Mouse (Mus musculus) bone marrow, adult 2 months (tissue): ENCODE measurements at regions not wholly inside any gene's neighbourhood (a gene's known extent, or its start where the extent isn't known, plus 50 kb on each side); places are given as distances from the start of the nearest gene placed in this dataset.

ENCODE experiments used
- H3K27ac ChIP-seq: fragments of 200-500 bp; 2 replicates; pipeline ENCODE4 v1.5.1; 2012; ENCODE audit warnings: low read depth, mild to moderate bottlenecking, control low read depth, inconsistent platforms, low read length; ENCODE audit not compliant: control insufficient read depth, poor library complexity, insufficient read depth
- H3K4me1 ChIP-seq: fragments of 200-500 bp; 2 replicates; pipeline ENCODE4 v1.6.1; 2011; ENCODE audit warnings: low read length; ENCODE audit not compliant: control insufficient read depth, insufficient read depth
- H3K4me3 ChIP-seq: fragments of 200-500 bp; replicated peaks from 2 replicates; pipeline ENCODE3; 2011; ENCODE audit warnings: mild to moderate bottlenecking, low read depth, low read length, control low read depth; ENCODE audit not compliant: control insufficient read depth
- CTCF ChIP-seq: fragments of 200-500 bp; IDR thresholded peaks from 2 replicates; pipeline ENCODE4 v1.5.1; 2011; ENCODE audit warnings: low read length, control low read depth; ENCODE audit not compliant: control insufficient read depth, insufficient read depth
- POLR2A ChIP-seq: fragments of 200-500 bp; IDR thresholded peaks from 2 replicates; pipeline ENCODE4 v1.6.1; 2011; ENCODE audit warnings: low read depth, mild to moderate bottlenecking, control low read depth, low read length, borderline replicate concordance; ENCODE audit not compliant: control insufficient read depth
- WGBS: fragments of 180-500 bp; shearing (Covaris S2); methylation state at CpG from one replicate; pipeline ENCODE4 v1.1.7; 2018; 5-methylcytosine and 5-hydroxymethylcytosine counted together

- Histone ChIP-seq H3K27ac (no peak overlapping the region), H3K4me3 (no peak overlapping the region), H3K4me1 (no peaks in the 10 kb centered on the region)
- TF ChIP-seq POLR2A, result no peak
- TF ChIP-seq CTCF, result no peak
- WGBS, result 42% methylated on average over 7 of the region's 7 CpGs
Measured at GRCm38 (mm10) chr16:95168349-95168748, 89.0 kb upstream of the Kcnj15 start.

GRCm38 (mm10) chr16:95169346-95169745, 88.0 kb upstream of the Kcnj15 start:
- Histone ChIP-seq H3K27ac (no peak overlapping the region), H3K4me1 (no peaks in the 10 kb centered on the region), H3K4me3 (no peak overlapping the region)
- TF ChIP-seq POLR2A, result no peak
- no peak for TF ChIP-seq CTCF
- WGBS, result 89% methylated on average over 1 of the region's 1 CpGs

- H3K27ac ChIP-seq, result no peak overlapping the region
- H3K4me3 ChIP-seq, result no peak overlapping the region
- H3K4me1 ChIP-seq, result no peaks in the 10 kb centered on the region
- 75% methylated on average over 5 of the region's 5 CpGs for WGBS
- TF ChIP-seq CTCF (no peak), POLR2A (no peak)
Measured at GRCm38 (mm10) chr16:95180562-95180961, 76.8 kb upstream of the Kcnj15 start.

DNA sequence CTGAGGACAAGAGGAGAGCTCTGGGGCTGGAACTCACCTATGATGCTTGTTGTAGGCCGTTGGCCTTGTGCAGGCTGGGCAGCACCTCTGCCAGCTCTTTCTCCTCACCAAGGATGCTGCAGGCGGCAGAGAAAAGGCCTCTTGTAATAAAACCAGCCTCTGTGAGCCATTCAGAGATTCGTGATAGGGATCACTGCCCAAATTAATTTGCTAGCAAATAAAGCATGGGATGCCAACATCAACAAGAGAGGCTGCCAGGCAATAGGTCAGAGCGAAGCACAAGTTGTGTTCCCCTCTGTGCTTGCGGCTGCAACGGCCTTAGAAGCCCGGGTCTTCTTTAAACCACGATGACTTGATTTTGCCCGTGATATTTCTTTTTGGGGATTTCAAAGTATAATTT, 72.0 kb upstream of the Kcnj15 start:
- Histone ChIP-seq H3K4me3 (no peak overlapping the region), H3K27ac (no peak overlapping the region), H3K4me1 (no peaks in the 10 kb centered on the region)
- WGBS, result 76% methylated on average over 9 of the region's 9 CpGs
- TF ChIP-seq POLR2A, result no peak
- no peak for TF ChIP-seq CTCF

DNA sequence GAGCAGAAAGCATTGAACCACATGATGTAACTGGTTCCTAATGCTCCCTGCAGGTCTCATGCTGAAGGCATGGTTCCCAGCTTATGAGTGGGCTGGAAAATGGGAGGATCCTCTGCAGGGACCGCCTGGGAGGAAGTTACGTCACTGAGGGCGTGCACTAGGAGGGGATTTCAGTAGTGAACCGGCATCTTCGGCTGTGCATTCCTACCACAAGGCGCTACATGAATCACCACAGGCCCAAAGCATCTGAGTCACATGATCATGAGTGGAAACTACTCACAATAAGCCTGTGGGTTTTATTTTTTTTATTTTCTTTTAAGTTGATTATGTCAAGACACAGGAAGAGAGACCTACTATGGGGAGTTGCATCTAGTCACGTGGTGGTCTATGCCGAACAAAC, 68.2 kb upstream of the Kcnj15 start:
- no peak overlapping the region for H3K27ac ChIP-seq
- H3K4me1 ChIP-seq, result no peaks in the 10 kb centered on the region
- no peak overlapping the region for H3K4me3 ChIP-seq
- 49% methylated on average over 8 of the region's 8 CpGs for WGBS
- TF ChIP-seq POLR2A (no peak), CTCF (no peak)

- Histone ChIP-seq H3K4me3 (no peak overlapping the region), H3K4me1 (no peaks in the 10 kb centered on the region), H3K27ac (no peak overlapping the region)
- no peak for TF ChIP-seq CTCF
- no peak for TF ChIP-seq POLR2A
- WGBS, result 80% methylated on average over 4 of the region's 4 CpGs
Measured at GRCm38 (mm10) chr16:95194151-95194550, 63.2 kb upstream of the Kcnj15 start.

GRCm38 (mm10) chr16:95196141-95196540, 61.2 kb upstream of the Kcnj15 start:
- no peak overlapping the region for H3K27ac ChIP-seq
- WGBS, result 72% methylated on average over 4 of the region's 4 CpGs
- TF ChIP-seq POLR2A (no peak), CTCF (no peak)

GRCm38 (mm10) chr16:95196622-95197021, 60.7 kb upstream of the Kcnj15 start:
- WGBS, result 0% methylated on average over 1 of the region's 1 CpGs
- H3K4me1 ChIP-seq, result no peaks in the 10 kb centered on the region
- no peak overlapping the region for H3K4me3 ChIP-seq
- no peak overlapping the region for H3K27ac ChIP-seq
- TF ChIP-seq POLR2A, result no peak
- peak; percentile 72 for TF ChIP-seq CTCF

More at GRCm38 (mm10) chr16:95196141-95196540, 61.2 kb upstream of the Kcnj15 start:
- H3K4me3 ChIP-seq, result no peak overlapping the region
- H3K4me1 ChIP-seq, result no peaks in the 10 kb centered on the region

- WGBS, result 23% methylated on average over 19 of the region's 19 CpGs
- no peak overlapping the region for H3K4me3 ChIP-seq
- TF ChIP-seq POLR2A, result no peak
- no peak for TF ChIP-seq CTCF
- H3K27ac ChIP-seq, result no peak overlapping the region
- no peaks in the 10 kb centered on the region for H3K4me1 ChIP-seq
Measured at GRCm38 (mm10) chr16:95198795-95199563, 58.4 kb upstream of the Kcnj15 start.
